Mouse (Mus musculus): ENCODE results near the gene Aqp2. TPM values are rescaled to one million over a fixed set of nuclear protein-coding genes. Genes with fewer than 3 reads are reported as not detected.
A peak's percentile ranks its signal among the peaks of the same experiment; 100 is the strongest.

Gene Aqp2
- polyA plus RNA-seq, 1 experiment from 2014 or later = not detected

DNA sequence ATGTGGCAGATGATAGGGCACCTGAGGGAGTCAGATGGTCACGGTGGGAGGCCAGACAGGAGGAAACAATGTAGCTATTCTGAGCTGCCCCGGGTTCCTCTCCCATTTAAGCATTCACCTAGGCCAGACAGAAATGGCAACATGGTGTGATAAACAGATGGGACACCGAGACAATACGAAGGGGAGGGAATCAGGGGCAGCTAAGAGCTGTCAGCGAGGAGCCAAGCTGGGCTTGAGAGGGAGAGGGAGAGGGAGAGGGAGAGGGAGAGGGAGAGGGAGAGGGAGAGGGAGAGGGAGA, 22.9 kb downstream of the Aqp2 start:
- H3K27me3 ChIP-seq = no peaks in the 10 kb centered on the region
- CTCF ChIA-PET = no interaction called here
- in situ Hi-C loops (cut with MboI; ENCODE audit: low pct_unique_long_range_greater_than_20kb) = no loop called here
- POLR2A ChIA-PET = no interaction called here
- no peak for DNase-seq (ENCODE audit: low read depth, low spot score)
- ATAC-seq = no peak
- no peak for TF ChIP-seq CTCF (IDR thresholded peaks at IDR 0.05)

DNA sequence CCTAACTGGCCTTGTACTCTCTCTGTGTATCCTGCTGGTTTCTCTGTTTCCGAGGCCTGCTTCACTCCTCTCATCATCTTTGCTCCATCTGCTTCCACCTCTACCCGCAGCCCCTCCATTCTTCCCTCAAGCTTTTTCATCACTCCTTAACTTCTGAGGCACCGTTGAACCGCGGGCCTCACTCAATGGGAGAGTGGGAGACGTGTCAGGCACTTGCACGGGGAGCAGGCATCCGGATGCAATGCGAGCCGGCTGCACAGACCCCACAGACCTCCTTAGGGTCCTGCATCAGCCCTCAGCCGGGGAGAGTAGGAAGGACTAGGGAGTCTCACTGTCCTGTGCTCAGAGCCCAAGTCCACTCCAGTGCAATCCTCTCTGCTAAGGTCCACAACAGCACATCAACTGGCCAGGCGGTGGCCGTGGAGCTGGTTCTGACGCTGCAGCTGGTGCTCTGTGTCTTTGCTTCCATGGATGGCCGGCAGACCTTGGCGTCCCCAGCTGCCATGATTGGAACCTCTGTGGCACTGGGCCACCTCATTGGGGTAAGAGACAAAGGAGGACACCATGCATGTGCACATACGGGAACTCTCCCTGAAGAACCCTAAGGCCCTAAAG, 23.5 kb downstream of the Aqp2 start:
- POLR2A ChIA-PET = no interaction called here
- in situ Hi-C loops (cut with MboI; ENCODE audit: low pct_unique_long_range_greater_than_20kb) = no loop called here
- no peak for DNase-seq (ENCODE audit: low read depth, low spot score)
- no peaks in the 10 kb centered on the region for H3K27me3 ChIP-seq
- no peak for TF ChIP-seq CTCF (IDR thresholded peaks at IDR 0.05)
- CTCF ChIA-PET = interaction anchor here (1.2 kb wide), 1 partner anchor 66 kb away, joined by 4 read pairs; no protein-coding TSS in a partner anchor
- no peak for ATAC-seq

DNA sequence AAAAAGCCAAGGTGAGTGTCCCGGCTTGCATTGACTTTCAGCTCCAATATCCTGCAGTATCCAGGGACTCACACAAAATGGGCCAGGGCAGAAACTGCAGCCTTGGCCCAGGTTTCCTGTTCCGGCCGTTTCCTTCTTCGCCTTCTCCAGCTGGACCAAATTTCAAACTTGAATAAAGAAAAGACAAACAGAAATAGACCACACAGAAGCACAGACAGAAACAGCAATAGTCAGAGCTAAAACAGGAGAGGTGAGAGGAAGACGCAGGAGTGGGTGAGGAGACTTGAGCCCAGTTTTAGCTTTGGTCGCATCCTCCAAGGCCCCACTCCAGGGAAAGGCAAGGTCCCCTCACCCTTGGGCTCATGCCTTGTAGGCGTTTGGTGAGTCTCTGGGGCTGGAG, 24.4 kb downstream of the Aqp2 start:
- ATAC-seq = no peak
- POLR2A ChIA-PET = no interaction called here
- DNase-seq (ENCODE audit: low read depth, low spot score) = no peak
- CTCF ChIA-PET = interaction anchor here (1.2 kb wide), 1 partner anchor 65 kb away, joined by 4 read pairs; no protein-coding TSS in a partner anchor
- in situ Hi-C loops (cut with MboI; ENCODE audit: low pct_unique_long_range_greater_than_20kb) = no loop called here
- no peak for TF ChIP-seq CTCF (IDR thresholded peaks at IDR 0.05)
- H3K27me3 ChIP-seq = no peaks in the 10 kb centered on the region

DNA sequence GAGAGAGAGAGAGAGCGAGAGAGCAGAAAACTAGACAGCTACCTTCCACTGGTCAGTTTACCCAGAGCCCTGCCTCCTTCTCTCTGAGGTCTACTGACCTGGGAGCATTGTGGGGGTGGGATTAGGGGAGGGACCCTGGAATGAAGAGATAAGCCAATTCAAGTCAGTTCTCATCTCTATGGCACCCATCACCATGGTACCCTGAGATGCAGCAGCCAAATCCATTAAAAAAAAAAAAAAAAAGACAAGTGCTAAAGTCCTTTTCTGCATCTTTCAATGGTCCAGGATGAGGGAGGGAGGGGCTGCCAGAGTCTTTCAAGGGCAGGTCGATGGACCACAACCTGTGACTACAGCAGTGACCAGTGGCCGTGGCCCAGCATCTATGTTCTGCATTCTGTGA, 26.7 kb downstream of the Aqp2 start:
- no peaks in the 10 kb centered on the region for H3K27me3 ChIP-seq
- POLR2A ChIA-PET = interaction anchor here (0.6 to 1.3 kb wide), 2 partner anchors 9 to 65 kb away, joined by 3 to 5 read pairs; no protein-coding TSS in a partner anchor
- in situ Hi-C loops (cut with MboI; ENCODE audit: low pct_unique_long_range_greater_than_20kb) = no loop called here
- no peak for TF ChIP-seq CTCF (IDR thresholded peaks at IDR 0.05)
- ATAC-seq (no peak), DNase-seq (ENCODE audit: low read depth, low spot score) (no peak)
- CTCF ChIA-PET = interaction anchor here (1.1 kb wide), 1 partner anchor 9 kb away, joined by 4 read pairs; no protein-coding TSS in a partner anchor

DNA sequence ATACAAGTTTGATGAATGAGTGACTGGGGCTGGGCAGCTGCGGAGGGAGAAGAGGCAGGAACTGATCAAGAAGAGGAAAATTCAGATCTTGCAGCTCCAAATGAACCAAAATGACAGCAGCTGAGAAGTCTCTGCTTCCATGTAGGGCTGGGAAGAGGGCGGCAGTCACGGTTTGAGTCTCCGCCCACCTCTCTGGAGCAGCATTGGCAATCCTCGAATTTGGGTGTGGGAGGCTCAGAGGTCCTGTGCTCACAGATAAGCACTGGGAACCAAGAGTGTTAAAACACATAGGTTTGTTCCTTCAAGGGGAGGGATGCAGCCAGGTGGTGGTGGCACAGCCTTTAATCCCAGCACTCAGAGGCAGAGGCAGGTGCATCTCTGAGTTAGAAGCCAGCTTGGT, 27.7 kb downstream of the Aqp2 start:
- ChIA-PET CTCF (interaction anchor here (1.0 to 1.1 kb wide), 2 partner anchors 10 to 62 kb away, joined by 3 to 4 read pairs; no protein-coding TSS in a partner anchor), POLR2A (interaction anchor here (0.6 kb wide), 1 partner anchor 64 kb away, joined by 3 read pairs; no protein-coding TSS in a partner anchor)
- no peaks in the 10 kb centered on the region for H3K27me3 ChIP-seq
- DNase-seq (ENCODE audit: low read depth, low spot score) (no peak), ATAC-seq (no peak)
- TF ChIP-seq CTCF (IDR thresholded peaks at IDR 0.05) = no peak
- in situ Hi-C loops (cut with MboI; ENCODE audit: low pct_unique_long_range_greater_than_20kb) = no loop called here

DNA sequence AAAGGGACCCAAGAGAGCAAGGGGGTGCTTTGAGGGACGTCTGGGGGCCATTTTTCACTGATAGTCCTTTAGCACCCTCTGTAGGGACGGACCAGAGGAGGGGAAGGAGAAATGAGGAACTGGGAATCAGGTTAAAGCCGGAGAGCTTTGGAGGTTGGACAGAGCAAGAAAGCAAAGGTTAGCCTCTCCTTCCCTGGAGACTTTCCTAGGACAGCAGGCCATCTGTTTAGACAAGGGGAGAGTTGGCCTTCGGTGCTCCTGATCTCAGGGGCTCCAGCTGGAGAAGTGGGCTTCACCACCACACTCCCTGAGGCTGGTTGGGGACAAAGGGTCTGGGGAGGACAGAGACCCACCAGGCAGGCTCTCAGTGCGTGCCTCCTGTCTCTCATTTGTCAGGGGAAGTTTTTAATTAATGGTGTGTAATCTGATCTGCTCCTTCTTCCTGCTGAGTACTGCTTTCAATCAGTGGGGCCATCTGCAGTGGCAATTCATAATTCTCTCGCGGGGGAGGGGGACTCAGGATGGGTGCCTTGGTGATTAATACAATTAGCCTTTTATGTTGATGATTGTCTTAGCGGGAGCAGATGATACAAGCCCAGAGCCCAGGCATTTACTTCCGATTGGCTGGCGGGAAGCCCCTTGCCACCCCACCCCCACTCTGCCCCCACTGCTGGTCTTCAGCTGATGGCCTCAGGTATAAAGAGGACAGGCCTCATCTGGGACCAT, 28.7 kb downstream of the Aqp2 start:
- POLR2A ChIA-PET = no interaction called here
- no peak for ATAC-seq
- in situ Hi-C loops (cut with MboI; ENCODE audit: low pct_unique_long_range_greater_than_20kb) = no loop called here
- CTCF ChIA-PET = interaction anchor here (1.0 to 2.2 kb wide), 3 partner anchors 11 to 64 kb away, joined by 3 to 7 read pairs (median 3); no protein-coding TSS in a partner anchor
- no peak for DNase-seq (ENCODE audit: low read depth, low spot score)
- TF ChIP-seq CTCF (IDR thresholded peaks at IDR 0.05) = no peak
- H3K27me3 ChIP-seq = no peaks in the 10 kb centered on the region

DNA sequence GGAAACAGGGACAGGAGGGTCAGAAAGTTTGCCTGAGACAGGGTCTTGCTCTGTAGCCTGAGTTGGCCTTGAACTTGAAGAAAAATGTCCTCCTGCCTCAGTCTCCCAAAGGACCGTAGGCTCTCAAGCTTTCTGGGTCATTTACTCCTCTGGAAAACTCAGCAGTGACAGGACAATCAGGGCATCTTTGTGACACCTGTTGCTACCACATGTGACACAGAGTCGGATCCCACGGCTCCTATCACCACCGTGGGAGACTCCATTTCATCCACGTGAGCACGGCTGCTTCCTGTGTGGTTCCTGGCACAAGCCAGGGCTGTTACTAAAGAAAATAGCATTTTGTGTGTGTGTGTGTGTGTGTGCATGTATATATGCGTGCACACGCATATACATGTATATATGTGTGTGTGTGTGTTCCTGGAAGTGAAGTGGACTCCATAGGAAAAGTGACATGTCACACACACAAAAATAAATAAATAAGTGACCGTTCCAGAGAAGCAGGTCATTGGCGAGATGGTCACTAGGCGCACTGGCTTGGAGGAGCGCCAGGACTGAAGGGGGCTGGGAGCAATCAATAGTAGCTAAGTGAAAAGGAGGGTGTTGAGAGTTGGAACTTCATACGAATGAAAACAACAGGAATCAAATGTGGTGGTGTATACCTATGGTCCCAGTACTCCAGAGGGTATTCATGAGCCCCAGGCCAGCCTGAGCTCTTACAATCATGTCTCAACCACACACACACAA, 29.7 kb downstream of the Aqp2 start:
- CTCF ChIA-PET = interaction anchor here (1.1 to 2.2 kb wide), 3 partner anchors 12 to 43 kb away, joined by 3 to 7 read pairs (median 3); partner anchors contain the start of gene Racgap1
- in situ Hi-C loops (cut with MboI; ENCODE audit: low pct_unique_long_range_greater_than_20kb) = no loop called here

DNA sequence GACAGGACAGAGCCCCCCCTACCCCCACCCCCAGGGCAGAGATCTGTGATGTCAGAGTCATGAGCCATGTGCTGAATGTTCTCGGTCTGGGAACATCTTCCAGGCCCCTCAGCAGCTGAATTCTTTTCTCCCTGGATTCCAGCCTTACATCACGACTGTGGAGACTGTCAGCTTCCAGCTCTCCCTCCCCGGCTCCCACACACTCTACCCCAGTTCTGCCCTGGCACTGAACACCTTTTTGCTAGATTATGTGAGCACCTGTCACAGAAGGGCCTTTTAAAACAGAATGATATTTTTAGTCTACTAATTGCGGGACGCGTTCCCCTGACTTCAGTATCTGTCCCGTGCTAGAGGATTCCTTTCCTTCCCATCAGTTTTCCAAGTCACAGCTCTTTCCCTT, 32.7 kb downstream of the Aqp2 start:
- in situ Hi-C loops (cut with MboI; ENCODE audit: low pct_unique_long_range_greater_than_20kb) = no loop called here
- ATAC-seq (no peak), DNase-seq (ENCODE audit: low read depth, low spot score) (no peak)
- ChIA-PET CTCF (no interaction called here), POLR2A (no interaction called here)
- no peak for TF ChIP-seq CTCF (IDR thresholded peaks at IDR 0.05)
- no peaks in the 10 kb centered on the region for H3K27me3 ChIP-seq

More for the DNA sequence above, 29.7 kb downstream of the Aqp2 start:
- ATAC-seq = no peak
- no peaks in the 10 kb centered on the region for H3K27me3 ChIP-seq
- POLR2A ChIA-PET = no interaction called here
- no peak for DNase-seq (ENCODE audit: low read depth, low spot score)
- TF ChIP-seq CTCF (IDR thresholded peaks at IDR 0.05) = no peak

DNA sequence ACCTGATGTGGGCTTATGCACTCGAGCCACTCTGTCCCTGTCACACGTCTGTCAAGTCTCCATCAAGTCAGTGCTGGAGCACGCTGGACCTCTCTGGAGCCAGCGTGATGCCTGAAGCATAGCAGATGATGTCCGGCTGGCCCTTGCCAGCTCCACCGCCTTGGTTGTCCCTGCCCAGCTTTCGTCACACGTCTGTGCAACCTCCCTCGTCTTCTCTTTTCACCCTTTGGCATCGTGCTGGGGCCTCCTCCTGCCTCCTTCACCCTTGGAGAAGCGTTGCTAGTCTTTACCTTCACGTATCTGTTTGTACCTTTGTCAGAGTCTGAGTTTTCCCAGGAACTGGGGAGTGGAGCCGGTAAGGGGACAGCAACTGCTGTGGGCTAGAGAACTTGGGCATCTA, 35.4 kb downstream of the Aqp2 start:
- in situ Hi-C loops (cut with MboI; ENCODE audit: low pct_unique_long_range_greater_than_20kb) = no loop called here

DNA sequence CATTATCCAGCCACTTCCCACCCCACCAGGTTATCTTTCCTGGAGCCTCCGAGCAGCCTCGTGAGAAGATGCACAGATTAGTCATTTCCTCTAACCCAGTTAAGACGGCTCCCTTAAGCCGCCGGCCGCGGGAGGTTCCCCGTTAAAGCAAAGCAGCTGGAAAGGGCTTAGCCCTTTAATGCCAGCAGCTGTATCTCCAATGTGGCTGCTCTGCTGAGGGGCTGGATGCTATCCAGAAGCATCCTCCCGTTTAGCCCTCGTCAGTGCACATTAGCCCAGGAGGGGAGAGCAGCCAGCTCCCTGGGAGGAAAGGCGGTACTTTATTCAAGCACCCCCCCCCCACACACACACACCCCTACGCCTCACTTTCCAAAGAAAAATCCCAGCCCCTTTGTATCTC, 35.9 kb downstream of the Aqp2 start:
- no peaks in the 10 kb centered on the region for H3K27me3 ChIP-seq
- POLR2A ChIA-PET = interaction anchor here (1.0 to 1.6 kb wide), 3 partner anchors 9 to 54 kb away, joined by 4 to 5 read pairs (median 5); no protein-coding TSS in a partner anchor
- ATAC-seq = no peak
- no peak for TF ChIP-seq CTCF (IDR thresholded peaks at IDR 0.05)
- DNase-seq (ENCODE audit: low read depth, low spot score) = peak; percentile 69
- CTCF ChIA-PET = interaction anchor here (0.8 to 1.4 kb wide), 4 partner anchors 17 to 74 kb away, joined by 3 read pairs; no protein-coding TSS in a partner anchor
- in situ Hi-C loops (cut with MboI; ENCODE audit: low pct_unique_long_range_greater_than_20kb) = no loop called here

More for the DNA sequence above, 35.4 kb downstream of the Aqp2 start:
- H3K27me3 ChIP-seq = no peaks in the 10 kb centered on the region
- CTCF ChIA-PET = interaction anchor here (0.8 to 1.4 kb wide), 4 partner anchors 17 to 74 kb away, joined by 3 read pairs; no protein-coding TSS in a partner anchor
- POLR2A ChIA-PET = interaction anchor here (1.0 to 1.6 kb wide), 3 partner anchors 9 to 55 kb away, joined by 4 to 5 read pairs (median 5); no protein-coding TSS in a partner anchor
- TF ChIP-seq CTCF (IDR thresholded peaks at IDR 0.05) = no peak
- no peak for DNase-seq (ENCODE audit: low read depth, low spot score)
- ATAC-seq = no peak

Data from Patski (cell line).